In the genomic region with DNA sequence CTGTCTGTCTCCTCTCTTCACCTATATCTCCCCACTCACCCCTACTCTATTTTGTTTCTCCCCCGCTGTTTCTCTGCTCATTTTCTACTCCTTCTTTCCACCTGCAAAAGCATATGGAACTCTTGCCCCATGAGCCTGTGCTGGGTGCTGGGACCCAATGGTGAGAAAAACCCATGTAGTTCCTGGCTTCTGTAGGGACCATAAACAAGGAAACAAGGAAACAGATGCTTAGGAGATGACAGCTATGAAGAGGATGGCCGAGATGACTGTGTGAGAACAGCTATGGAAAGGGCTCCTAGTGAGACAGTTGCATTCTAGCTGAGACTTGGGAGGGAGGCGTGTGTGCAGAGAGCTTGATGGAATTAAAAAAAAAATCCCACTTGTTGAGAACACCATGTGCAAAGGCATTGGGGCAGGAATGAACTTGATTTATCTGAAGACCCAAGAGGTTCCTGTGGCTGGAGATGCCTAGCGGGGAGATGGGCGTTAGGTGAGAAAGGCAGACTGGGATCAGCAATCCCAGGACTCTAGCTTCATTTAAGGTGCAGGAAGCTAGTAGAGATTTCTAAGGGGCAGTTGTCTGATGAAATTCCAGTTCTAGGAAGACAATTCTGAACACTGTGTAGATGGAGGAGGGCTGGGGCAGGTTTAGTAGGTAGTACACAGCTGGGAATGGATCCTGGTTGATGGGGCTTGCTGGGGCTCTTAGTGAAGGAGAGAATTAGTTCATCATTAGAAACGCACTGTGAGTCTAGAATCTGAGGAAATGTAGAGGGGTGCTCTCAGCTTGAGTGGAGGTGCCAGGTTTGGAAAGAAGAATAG, we compare ENCODE assay signal across 24 mouse cellular contexts. TPM values are rescaled to one million over a fixed set of nuclear protein-coding genes. Genes with fewer than 3 reads are reported as not detected.
DNase-seq lines count a peak whose midpoint lies in the region; ATAC-seq lines count a peak whose summit lies in the region.
"Had no signal": no experiment of that assay in that cellular context is flagged by ENCODE, and none has a peak within 500 bp of the region (broad histone marks: within the 10 kb centered on the region; RNA-seq: fewer than 3 reads in every experiment).

No protein-coding gene starts in this region.

- H3K4me3 ChIP-seq in forebrain, embryonic 11.5 days (ENCODE audit: low read depth, low read length): no peak overlapping the region
- no peak overlapping the region for H3K4me3 ChIP-seq in forebrain, embryonic 12.5 days (replicated peaks)
- H3K4me3 ChIP-seq in heart, embryonic 10.5 days: no peak overlapping the region
- H3K4me3 ChIP-seq: embryonic facial prominence, embryonic 10.5 days; forebrain, embryonic 15.5 days; heart, embryonic 12.5 days; hindbrain, embryonic 13.5 days had no signal

- 75% methylated on average over 6 of the region's 6 CpGs for WGBS in forebrain, embryonic 11.5 days
- WGBS in forebrain, embryonic 12.5 days: 75% methylated on average over 6 of the region's 6 CpGs
- 73% methylated on average over 6 of the region's 6 CpGs for WGBS in heart, embryonic 10.5 days

- intact Hi-C loops in heart, postnatal 25 days (cut with DNase I): no loop called here

- H3K27me3 ChIP-seq in forebrain, embryonic 11.5 days (ENCODE audit: control insufficient read depth, insufficient read depth, low read length): no peaks in the 10 kb centered on the region
- H3K27me3 ChIP-seq in forebrain, embryonic 12.5 days: no peaks in the 10 kb centered on the region
- no peaks in the 10 kb centered on the region for H3K27me3 ChIP-seq in heart, embryonic 10.5 days (ENCODE audit: insufficient read depth, poor library complexity, severe bottlenecking)
- H3K27me3 ChIP-seq: forebrain, embryonic 15.5 days; heart, embryonic 12.5 days; hindbrain, embryonic 13.5 days had no signal

- H3K4me1 ChIP-seq in forebrain, embryonic 11.5 days (replicated peaks; ENCODE audit: control insufficient read depth, insufficient read depth, low read length): no peaks in the 10 kb centered on the region
- no peaks in the 10 kb centered on the region for H3K4me1 ChIP-seq in forebrain, embryonic 12.5 days
- no peaks in the 10 kb centered on the region for H3K4me1 ChIP-seq in heart, embryonic 10.5 days
- H3K4me1 ChIP-seq: embryonic facial prominence, embryonic 10.5 days; forebrain, embryonic 15.5 days; heart, embryonic 12.5 days; hindbrain, embryonic 13.5 days had no signal

- no peak for ATAC-seq in forebrain, embryonic 11.5 days (replicated peaks; ENCODE audit: low FRiP score)
- ATAC-seq in forebrain, embryonic 12.5 days (ENCODE audit: low FRiP score): no peak
- ATAC-seq: CD4-positive, CD25-positive, alpha-beta regulatory T cell, adult 4 months; forebrain, embryonic 15.5 days; hindbrain, postnatal 0 days had no signal

- peak; percentile 49 for DNase-seq in forebrain, embryonic 11.5 days (ENCODE audit: low spot score)
- peak; percentile 3 for DNase-seq in heart, postnatal 25 days (ENCODE audit: low spot score)
- DNase-seq in heart, embryonic 10.5 days (ENCODE audit: low spot score): no peak
- DNase-seq in ovary, postnatal 36 days (ENCODE audit: low spot score): peak; percentile 5
- DNase-seq in ovary, postnatal 10 days (ENCODE audit: low spot score): no peak
- peak; percentile 12 for DNase-seq in urinary bladder, postnatal 10 days (ENCODE audit: low spot score)
- no peak for DNase-seq in urinary bladder, postnatal 14 days (ENCODE audit: low spot score)
- DNase-seq: adrenal gland, adult 8-10 months; adrenal gland, postnatal 36 days; B cell, adult 2 months; cerebellum, adult 2 months; cerebellum, postnatal 10 days; heart, adult 18-20 months had no signal

- H3K9me3 ChIP-seq in forebrain, embryonic 11.5 days (ENCODE audit: control insufficient read depth, low read length): peaks cover 99% of the 10 kb centered on the region
- peaks cover 100% of the 10 kb centered on the region for H3K9me3 ChIP-seq in forebrain, embryonic 12.5 days
- peaks cover 99% of the 10 kb centered on the region for H3K9me3 ChIP-seq in heart, embryonic 10.5 days
- H3K9me3 ChIP-seq: G1E had no signal

- H3K36me3 ChIP-seq in forebrain, embryonic 11.5 days (ENCODE audit: control insufficient read depth, insufficient read depth, low read length): no peaks in the 10 kb centered on the region
- H3K36me3 ChIP-seq in forebrain, embryonic 12.5 days (replicated peaks): no peaks in the 10 kb centered on the region
- no peaks in the 10 kb centered on the region for H3K36me3 ChIP-seq in heart, embryonic 10.5 days
- H3K36me3 ChIP-seq: embryonic facial prominence, embryonic 10.5 days; forebrain, embryonic 15.5 days; G1E; heart, embryonic 12.5 days; hindbrain, embryonic 13.5 days had no signal

- no peak overlapping the region for H3K4me2 ChIP-seq in forebrain, embryonic 11.5 days (ENCODE audit: low read depth, low read length, severe bottlenecking)
- H3K4me2 ChIP-seq in forebrain, embryonic 12.5 days: no peak overlapping the region
- H3K4me2 ChIP-seq: forebrain, embryonic 15.5 days; heart, embryonic 12.5 days; hindbrain, embryonic 13.5 days had no signal

- no peak overlapping the region for H3K27ac ChIP-seq in forebrain, embryonic 11.5 days (ENCODE audit: low read depth, low read length)
- H3K27ac ChIP-seq in forebrain, embryonic 12.5 days: no peak overlapping the region
- H3K27ac ChIP-seq in heart, embryonic 10.5 days: no peak overlapping the region
- H3K27ac ChIP-seq: embryonic facial prominence, embryonic 10.5 days; forebrain, embryonic 15.5 days; hindbrain, embryonic 13.5 days; hindbrain, postnatal 0 days had no signal

- H3K9ac ChIP-seq in forebrain, embryonic 11.5 days (ENCODE audit: low read length): no peak overlapping the region
- H3K9ac ChIP-seq in forebrain, embryonic 12.5 days: no peak overlapping the region
- H3K9ac ChIP-seq: forebrain, embryonic 15.5 days; heart, embryonic 12.5 days; hindbrain, embryonic 13.5 days had no signal

RNA-seq across cellular contexts. Expression of a gene that starts 4.4 kb away (rescaled TPM):
- polyA plus RNA-seq in forebrain, embryonic 11.5 days (2014; fragmentation: Nextera tagmentation; extraction: Ambion mirVana): 2.5 and 3.0 TPM in 2 replicates
- 1.4 and 1.7 TPM in 2 replicates for polyA plus RNA-seq in forebrain, embryonic 12.5 days (2016; fragmentation: Nextera tagmentation; extraction: Ambion mirVana)
- under 1 TPM; 0.28 to 0.42 TPM for total RNA-seq in heart, postnatal 25 days (2021)
- 0.58 and 0.82 TPM in 2 replicates for polyA plus RNA-seq in heart, embryonic 10.5 days (2016; fragmentation: Nextera tagmentation; extraction: Ambion mirVana)
- total RNA-seq: gastrocnemius, postnatal 36 days; heart, adult 18-20 months had no signal
- polyA plus RNA-seq: G1E had no signal

RNA-seq across cellular contexts. Expression of a gene that starts 19.4 kb away (rescaled TPM):
- polyA plus RNA-seq in forebrain, embryonic 11.5 days (2014; fragmentation: Nextera tagmentation; extraction: Ambion mirVana): not detected in 2 replicates
- polyA plus RNA-seq in forebrain, embryonic 12.5 days (2016; fragmentation: Nextera tagmentation; extraction: Ambion mirVana): not detected in 2 replicates
- not detected for total RNA-seq in heart, postnatal 25 days (2021)
- not detected in 2 replicates for polyA plus RNA-seq in heart, embryonic 10.5 days (2016; fragmentation: Nextera tagmentation; extraction: Ambion mirVana)
- total RNA-seq: gastrocnemius, postnatal 36 days; hematopoietic stem cell, adult 5-6 weeks had no signal
- polyA plus RNA-seq: CD4-positive, CD25-positive, alpha-beta regulatory T cell, adult 4 months; cerebellum, adult 2 months; embryonic facial prominence, embryonic 10.5 days; forebrain, embryonic 15.5 days; G1E; hindbrain, embryonic 13.5 days had no signal

RNA-seq across cellular contexts. Expression of a gene that starts 25.6 kb away (rescaled TPM):
- 11.5 and 12.5 TPM in 2 replicates for polyA plus RNA-seq in forebrain, embryonic 11.5 days (2014; fragmentation: Nextera tagmentation; extraction: Ambion mirVana)
- polyA plus RNA-seq in forebrain, embryonic 12.5 days (2016; fragmentation: Nextera tagmentation; extraction: Ambion mirVana): 12.6 and 14.4 TPM in 2 replicates
- total RNA-seq in heart, postnatal 25 days (2021): under 1 TPM; 0.42 TPM
- 8.1 and 9.9 TPM in 2 replicates for polyA plus RNA-seq in heart, embryonic 10.5 days (2016; fragmentation: Nextera tagmentation; extraction: Ambion mirVana)
- total RNA-seq: gastrocnemius, postnatal 36 days; hematopoietic stem cell, adult 5-6 weeks had no signal
- polyA plus RNA-seq: G1E had no signal

RNA-seq across cellular contexts. Expression of a gene that starts 30.8 kb away (rescaled TPM):
- polyA plus RNA-seq in forebrain, embryonic 11.5 days (2014; fragmentation: Nextera tagmentation; extraction: Ambion mirVana): 0.20 TPM in 1 of 2 replicates, not detected in the other
- not detected in 2 replicates for polyA plus RNA-seq in forebrain, embryonic 12.5 days (2016; fragmentation: Nextera tagmentation; extraction: Ambion mirVana)
- not detected for total RNA-seq in heart, postnatal 25 days (2021)
- 0.13 TPM in 1 of 2 replicates, not detected in the other for polyA plus RNA-seq in heart, embryonic 10.5 days (2016; fragmentation: Nextera tagmentation; extraction: Ambion mirVana)
- total RNA-seq: gastrocnemius, postnatal 36 days; heart, adult 18-20 months; hematopoietic stem cell, adult 5-6 weeks; hindbrain, postnatal 0 days had no signal
- polyA plus RNA-seq: CD4-positive, CD25-positive, alpha-beta regulatory T cell, adult 4 months; cerebellum, adult 2 months; embryonic facial prominence, embryonic 10.5 days; forebrain, embryonic 15.5 days; G1E; heart, embryonic 12.5 days; heart, embryonic 16.5 days; hindbrain, embryonic 13.5 days; hindbrain, postnatal 0 days had no signal

RNA-seq across cellular contexts. Expression of a gene that starts 46.2 kb away (rescaled TPM):
- 221 and 223 TPM in 2 replicates for polyA plus RNA-seq in forebrain, embryonic 11.5 days (2014; fragmentation: Nextera tagmentation; extraction: Ambion mirVana)
- polyA plus RNA-seq in forebrain, embryonic 12.5 days (2016; fragmentation: Nextera tagmentation; extraction: Ambion mirVana): 209 and 210 TPM in 2 replicates
- total RNA-seq in heart, postnatal 25 days (2021): 10 to 100 TPM; 14.5 to 14.6 TPM
- 143 and 155 TPM in 2 replicates for polyA plus RNA-seq in heart, embryonic 10.5 days (2016; fragmentation: Nextera tagmentation; extraction: Ambion mirVana)

Comparison
In these comparisons a context has a peak if more than half of its experiments do, and no peak if none do; other contexts are left out.
1. DNase-seq: peak in forebrain, embryonic 11.5 days (single experiment), heart, postnatal 25 days (single experiment), ovary, postnatal 36 days (single experiment) and urinary bladder, postnatal 10 days (single experiment); none in heart, embryonic 10.5 days (single experiment), ovary, postnatal 10 days (single experiment) and urinary bladder, postnatal 14 days (single experiment).